Mouse (Mus musculus) ES-E14 (cell line): Measurements from ENCODE around the gene Lsm4.

Experiments
- CHD2 ChIP-seq: IDR thresholded peaks from 2 replicates; pipeline ENCODE4 v1.6.1; 2014; ENCODE audit warnings: mild to moderate bottlenecking, low read depth, low read length, inconsistent platforms
- MAFK ChIP-seq: IDR thresholded peaks from 2 replicates; pipeline ENCODE4 v1.6.1; 2014; ENCODE audit warnings: mild to moderate bottlenecking, low read depth, low read length, inconsistent platforms; ENCODE audit not compliant: insufficient read depth

- TF ChIP-seq MAFK = no peak
- TF ChIP-seq CHD2 = no peak
Observed at GRCm38 (mm10) chr8:70708281-70708680, 35.2 kb downstream of the Lsm4 start.
